Mouse (Mus musculus) MEL (cell line): ENCODE data around the gene Fbxw4.

Experiments used
- ELF1 ChIP-seq: IDR thresholded peaks from 2 replicates; pipeline ENCODE4 v1.6.1; 2014; ENCODE audit warnings: low read depth, mild to moderate bottlenecking, inconsistent platforms, low read length, improper control_type of control experiment, moderate library complexity
- EP300 ChIP-seq, 2 experiments: IDR thresholded peaks; 2 replicates each; pipeline ENCODE4 v1.6.1; 2011; ENCODE audit warnings: improper control_type of control experiment in 2 of 2, low read length in 2 of 2, low read depth in 1 of 2, mild to moderate bottlenecking in 1 of 2
- ETS1 ChIP-seq: IDR thresholded peaks from 2 replicates; pipeline ENCODE4 v1.6.1; 2012; ENCODE audit warnings: low read depth, mild to moderate bottlenecking, inconsistent platforms, low read length, improper control_type of control experiment, moderate library complexity
- GABPA ChIP-seq: IDR thresholded peaks from 2 replicates; pipeline ENCODE4 v1.6.1; 2012; ENCODE audit warnings: low read depth, mild to moderate bottlenecking, inconsistent platforms, low read length, improper control_type of control experiment, moderate library complexity
- HCFC1 ChIP-seq: IDR thresholded peaks from 2 replicates; pipeline ENCODE4 v1.6.1; 2012; ENCODE audit warnings: low read depth, mild to moderate bottlenecking, inconsistent platforms, low read length, improper control_type of control experiment, moderate library complexity
- POLR2A ChIP-seq, 2 experiments: IDR thresholded peaks; 2 replicates each; pipeline ENCODE4 v1.6.1; 2011 to 2012; ENCODE audit warnings: low read length in 2 of 2, mild to moderate bottlenecking in 2 of 2, control low read depth in 1 of 2, improper control_type of control experiment in 1 of 2, low read depth in 1 of 2, moderate library complexity in 1 of 2; ENCODE audit not compliant: control insufficient read depth in 1 of 2, insufficient read depth in 1 of 2, poor library complexity in 1 of 2
- RAD21 ChIP-seq: IDR thresholded peaks from 2 replicates; pipeline ENCODE4 v1.6.1; 2011; ENCODE audit warnings: mild to moderate bottlenecking, low read depth, low read length, improper control_type of control experiment
- SIN3A ChIP-seq: IDR thresholded peaks from 2 replicates; pipeline ENCODE4 v1.6.1; 2012; ENCODE audit warnings: low read length, improper control_type of control experiment, inconsistent platforms
- TAL1 ChIP-seq: IDR thresholded peaks from 2 replicates; pipeline ENCODE4 v1.6.1; 2012; ENCODE audit warnings: mild to moderate bottlenecking, inconsistent platforms, low read length, moderate library complexity, mixed read lengths
- ZC3H11A ChIP-seq: IDR thresholded peaks from 2 replicates; pipeline ENCODE4 v1.6.1; 2012; ENCODE audit warnings: low read depth, mild to moderate bottlenecking, inconsistent platforms, low read length, improper control_type of control experiment

- TF ChIP-seq ELF1 = no peak
- no peak for TF ChIP-seq POLR2A (IDR thresholded peaks at IDR 0.05; ENCODE audit: control insufficient read depth in 1 of 2, insufficient read depth in 1 of 2, low read depth in 1 of 2, low read length in 2 of 2, poor library complexity in 1 of 2)
- TF ChIP-seq EP300 (IDR thresholded peaks at IDR 0.05; ENCODE audit: low read depth in 1 of 2, low read length in 2 of 2) = no peak
- TF ChIP-seq HCFC1 = no peak
- TF ChIP-seq RAD21 = no peak
- no peak for TF ChIP-seq ZC3H11A
- TF ChIP-seq GABPA = no peak
- no peak for TF ChIP-seq ETS1
- TF ChIP-seq TAL1 = no peak
- TF ChIP-seq SIN3A = no peak
Measured at GRCm38 (mm10) chr19:45594079-45594478, 66.0 kb downstream of the Fbxw4 start.
